9 mouse cellular contexts compared by ENCODE assay signal in the genomic region with DNA sequence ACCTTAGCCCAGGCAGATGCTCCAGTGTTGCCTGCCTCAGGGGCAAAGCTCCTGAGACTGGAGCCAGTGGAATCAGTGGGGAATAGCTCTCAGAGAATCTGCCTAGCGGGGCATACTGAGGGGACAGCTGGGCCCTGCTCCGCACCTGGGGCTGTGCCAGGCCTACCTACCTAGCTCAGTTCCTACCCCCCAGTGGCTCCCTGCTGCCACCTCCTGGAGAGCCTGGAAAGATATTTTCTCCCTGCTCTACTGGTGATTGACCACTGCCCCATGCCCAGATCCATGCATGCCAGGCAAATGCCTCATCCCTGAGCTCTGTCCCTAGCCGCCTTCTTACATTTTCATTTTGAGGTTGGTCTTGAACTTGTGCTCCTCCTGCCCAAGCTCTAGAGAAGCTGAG. TPM values are rescaled to one million over a fixed set of nuclear protein-coding genes. Genes with fewer than 3 reads are reported as not detected.
A peak's percentile ranks its signal among the peaks of the same experiment; 100 is the strongest.
DNase-seq lines count a peak whose midpoint lies in the region; ATAC-seq and TF ChIP-seq lines count a peak whose summit lies in the region.
"Had no signal": no experiment of that assay in that cellular context is flagged by ENCODE, and none has a peak within 500 bp of the region (broad histone marks: within the 10 kb centered on the region; RNA-seq: fewer than 3 reads in every experiment).

No protein-coding gene starts in this region.

- no peak overlapping the region for H3K4me2 ChIP-seq in lung, embryonic 14.5 days
- H3K4me2 ChIP-seq: heart, embryonic 15.5 days had no signal

- no peak overlapping the region for H3K9ac ChIP-seq in lung, embryonic 14.5 days
- H3K9ac ChIP-seq: heart, embryonic 15.5 days had no signal

- peaks cover 10% of the 10 kb centered on the region; the same call in 1 of the 2 replicates for H3K36me3 ChIP-seq in lung, embryonic 14.5 days (ENCODE audit: insufficient read depth)
- H3K36me3 ChIP-seq: heart, embryonic 15.5 days had no signal

- 0 out of 2 replicates have a peak, but pooled peaks have one; percentile 15 for TF ChIP-seq CTCF in embryonic fibroblast, embryonic 13.5 days (IDR thresholded peaks at IDR 0.05; ENCODE audit: borderline replicate concordance, insufficient read depth, low read length)
- peak; percentile 71 for TF ChIP-seq CTCF in lung, embryonic 14.5 days (IDR thresholded peaks at IDR 0.05; ENCODE audit: low read depth)

- no peaks in the 10 kb centered on the region for H3K4me1 ChIP-seq in embryonic fibroblast, embryonic 13.5 days (ENCODE audit: control insufficient read depth, insufficient read depth, low read length)
- no peaks in the 10 kb centered on the region for H3K4me1 ChIP-seq in lung, embryonic 14.5 days (ENCODE audit: insufficient read depth)

- H3K4me3 ChIP-seq in embryonic fibroblast, embryonic 13.5 days (ENCODE audit: insufficient read depth, low read length), result no peak overlapping the region
- H3K4me3 ChIP-seq in lung, embryonic 14.5 days (ENCODE audit: low read depth, low read length), result no peak overlapping the region
- H3K4me3 ChIP-seq: heart, embryonic 15.5 days had no signal

- TF ChIP-seq POLR2A in embryonic fibroblast, embryonic 13.5 days (IDR thresholded peaks at IDR 0.05; ENCODE audit: low read depth, low read length), result no peak

- WGBS in lung, embryonic 14.5 days, result 55% methylated on average over 3 of the region's 3 CpGs

- H3K9me3 ChIP-seq in lung, embryonic 14.5 days (ENCODE audit: low read depth, low read length), result no peaks in the 10 kb centered on the region
- H3K9me3 ChIP-seq: heart, embryonic 15.5 days had no signal

- no peak overlapping the region for H3K27ac ChIP-seq in embryonic fibroblast, embryonic 13.5 days (ENCODE audit: insufficient read depth, low read length)
- H3K27ac ChIP-seq in lung, embryonic 14.5 days (ENCODE audit: low read depth), result no peak overlapping the region
- H3K27ac ChIP-seq: heart, embryonic 15.5 days had no signal

- no peak for ATAC-seq in lung, embryonic 14.5 days (ENCODE audit: insufficient read depth)

- peak; percentile 30 for DNase-seq in embryo, embryonic 10 days (ENCODE audit: low spot score)
- DNase-seq in embryo, embryonic 9.5 days (ENCODE audit: extremely low spot score), result no peak
- DNase-seq in right cerebral cortex, adult 18-20 months, result peak; percentile 61
- no peak for DNase-seq in right cerebral cortex, postnatal 36 days (ENCODE audit: low spot score in 2 of 2)
- peak; percentile 81 for DNase-seq in kidney, postnatal 10 days
- DNase-seq in lung, embryonic 14.5 days, result peak; percentile 54
- peak; percentile 66 to 86 for DNase-seq in spleen, postnatal 4 days (ENCODE audit: low spot score in 2 of 2)

- no peaks in the 10 kb centered on the region for H3K27me3 ChIP-seq in lung, embryonic 14.5 days (ENCODE audit: insufficient read depth, low read length)
- H3K27me3 ChIP-seq: heart, embryonic 15.5 days had no signal

RNA-seq across cellular contexts. Expression of a gene that starts 13.6 kb away (rescaled TPM):
- 0.78 and 2.5 TPM in 2 replicates for polyA plus RNA-seq in embryonic fibroblast, embryonic 13.5 days (2011; ENCODE audit: insufficient read length, low read depth, missing spikeins)
- polyA plus RNA-seq in lung, embryonic 14.5 days (2014; fragmentation: Nextera tagmentation; extraction: Ambion mirVana), result 1.0 and 1.3 TPM in 2 replicates

RNA-seq across cellular contexts. Expression of a gene that starts 24.5 kb away (rescaled TPM):
- 26.0 and 44.0 TPM in 2 replicates for polyA plus RNA-seq in embryonic fibroblast, embryonic 13.5 days (2011; ENCODE audit: insufficient read length, low read depth, missing spikeins)
- polyA plus RNA-seq in lung, embryonic 14.5 days (2014; fragmentation: Nextera tagmentation; extraction: Ambion mirVana), result 7.2 and 9.7 TPM in 2 replicates

RNA-seq across cellular contexts. Expression of a gene that starts 24.5 kb away (rescaled TPM):
- polyA plus RNA-seq in embryonic fibroblast, embryonic 13.5 days (2011; ENCODE audit: insufficient read length, low read depth, missing spikeins), result 43.8 and 45.6 TPM in 2 replicates
- 27.6 and 31.8 TPM in 2 replicates for polyA plus RNA-seq in lung, embryonic 14.5 days (2014; fragmentation: Nextera tagmentation; extraction: Ambion mirVana)

RNA-seq across cellular contexts. Expression of a gene that starts 28.3 kb away (rescaled TPM):
- 137 and 146 TPM in 2 replicates for polyA plus RNA-seq in embryonic fibroblast, embryonic 13.5 days (2011; ENCODE audit: insufficient read length, low read depth, missing spikeins)
- polyA plus RNA-seq in lung, embryonic 14.5 days (2014; fragmentation: Nextera tagmentation; extraction: Ambion mirVana), result 139 and 150 TPM in 2 replicates

RNA-seq across cellular contexts. Expression of a gene that starts 33.0 kb away (rescaled TPM):
- 6.6 and 10.0 TPM in 2 replicates for polyA plus RNA-seq in embryonic fibroblast, embryonic 13.5 days (2011; ENCODE audit: insufficient read length, low read depth, missing spikeins)
- 21.4 and 21.7 TPM in 2 replicates for polyA plus RNA-seq in lung, embryonic 14.5 days (2014; fragmentation: Nextera tagmentation; extraction: Ambion mirVana)

Comparison
In these comparisons a context has a peak if more than half of its experiments do, and no peak if none do; other contexts are left out.
1. DNase-seq: peak in embryo, embryonic 10 days (single experiment), right cerebral cortex, adult 18-20 months (single experiment), kidney, postnatal 10 days (single experiment), lung, embryonic 14.5 days (single experiment) and spleen, postnatal 4 days (2 of 2); none in embryo, embryonic 9.5 days (single experiment) and right cerebral cortex, postnatal 36 days (0 of 2).